Mouse (Mus musculus) spleen, adult 2 months (tissue): ENCODE measurements around the gene Arhgef3. TPM values are rescaled to one million over a fixed set of nuclear protein-coding genes. Genes with fewer than 3 reads are reported as not detected.

Source experiments
- DNase-seq, 2 experiments: peaks; one replicate each; pipeline versions ENCODE4 v3.0.0 to v3.0.0-alpha.2; 2012 to 2021; ENCODE audit warnings: low spot score in 2 of 2, low read depth in 1 of 2
- H3K27ac ChIP-seq: fragments of 200-500 bp; 2 replicates; pipeline ENCODE4 v1.5.1; 2012; ENCODE audit warnings: low read length, inconsistent platforms; ENCODE audit not compliant: insufficient read depth
- H3K27me3 ChIP-seq: fragments of 200-500 bp; 2 replicates; pipeline ENCODE4 v1.6.1; 2012; ENCODE audit warnings: mild to moderate bottlenecking, moderate library complexity, low read length, inconsistent platforms; ENCODE audit not compliant: control insufficient read depth, insufficient read depth
- H3K36me3 ChIP-seq: fragments of 200-500 bp; 2 replicates; pipeline ENCODE4 v1.6.1; 2012; ENCODE audit warnings: mild to moderate bottlenecking, low read length, inconsistent platforms; ENCODE audit not compliant: control insufficient read depth, insufficient read depth
- H3K4me1 ChIP-seq: fragments of 200-500 bp; 2 replicates; pipeline ENCODE4 v1.6.1; 2011; ENCODE audit warnings: inconsistent platforms; ENCODE audit not compliant: control insufficient read depth, insufficient read depth, insufficient read length
- H3K4me3 ChIP-seq: fragments of 200-500 bp; 2 replicates; pipeline ENCODE4 v1.5.1; 2011; ENCODE audit warnings: mild to moderate bottlenecking, inconsistent platforms; ENCODE audit not compliant: insufficient read depth, insufficient read length; ENCODE audit errors: extremely low read depth
- CTCF ChIP-seq: fragments of 200-500 bp; IDR thresholded peaks from 2 replicates; pipeline ENCODE4 v1.5.1; 2011; ENCODE audit warnings: mild to moderate bottlenecking, inconsistent platforms; ENCODE audit not compliant: insufficient read depth, insufficient read length, insufficient replicate concordance; ENCODE audit errors: extremely low read depth
- POLR2A ChIP-seq: fragments of 200-500 bp; IDR thresholded peaks from 2 replicates; pipeline ENCODE4 v1.6.1; 2011; ENCODE audit warnings: low read depth, low read length, inconsistent platforms
- WGBS: fragments of 180-500 bp; shearing (Covaris S2); methylation state at CpG from one replicate; pipeline ENCODE4 v1.1.7; 2018; 5-methylcytosine and 5-hydroxymethylcytosine counted together
- polyA plus RNA-seq: library from polyadenylated mRNA; depleted of rRNA; stranded (reverse); fragments of >200 nt; gene quantifications from 2 replicates; pipeline ENCODE4 v1.2.3, GENCODE M21; 2012

The Arhgef3 gene
- polyA plus RNA-seq, 1 experiment: 21.1 TPM

- H3K4me3 ChIP-seq: no peak overlapping the region
- no peak for TF ChIP-seq POLR2A
- TF ChIP-seq CTCF: no peak
- H3K4me1 ChIP-seq: peaks cover 46% of the 10 kb centered on the region
- peaks cover 3% of the 10 kb centered on the region; the same call in 1 of the 2 replicates for H3K36me3 ChIP-seq
- H3K27me3 ChIP-seq: no peaks in the 10 kb centered on the region
- no peak for DNase-seq
- 63% methylated on average over 5 of the region's 5 CpGs for WGBS
- peak overlapping the region; percentile 26 for H3K27ac ChIP-seq
Measured at GRCm38 (mm10) chr14:27347666-27348065, 233.0 kb downstream of the Arhgef3 start.

GRCm38 (mm10) chr14:27348088-27348487 is 233.4 kb downstream of the Arhgef3 start:
- H3K27ac ChIP-seq: peak overlapping the region; percentile 26
- peaks cover 50% of the 10 kb centered on the region for H3K4me1 ChIP-seq
- WGBS: 48% methylated on average over 2 of the region's 2 CpGs
- H3K4me3 ChIP-seq: no peak overlapping the region
- no peak for TF ChIP-seq CTCF
- TF ChIP-seq POLR2A: no peak
- peaks cover 4% of the 10 kb centered on the region for H3K36me3 ChIP-seq
- DNase-seq: no peak
- no peaks in the 10 kb centered on the region for H3K27me3 ChIP-seq

GRCm38 (mm10) chr14:27348656-27349055 is 234.0 kb downstream of the Arhgef3 start:
- DNase-seq: no peak
- no peak for TF ChIP-seq CTCF
- H3K27ac ChIP-seq: no peak overlapping the region; the same call in 1 of the 2 replicates
- H3K4me1 ChIP-seq: peaks cover 52% of the 10 kb centered on the region
- no peak overlapping the region for H3K4me3 ChIP-seq
- H3K36me3 ChIP-seq: peaks cover 7% of the 10 kb centered on the region
- 94% methylated on average over 4 of the region's 4 CpGs for WGBS
- no peaks in the 10 kb centered on the region for H3K27me3 ChIP-seq

- H3K4me1 ChIP-seq: peaks cover 54% of the 10 kb centered on the region; the same call in 1 of the 2 replicates
- no peak overlapping the region for H3K4me3 ChIP-seq
- TF ChIP-seq CTCF: no peak
- TF ChIP-seq POLR2A: no peak
- H3K27me3 ChIP-seq: no peaks in the 10 kb centered on the region
- H3K36me3 ChIP-seq: peaks cover 12% of the 10 kb centered on the region
- peak overlapping the region; percentile 99; the same call in 1 of the 2 replicates for H3K27ac ChIP-seq
- no peak for DNase-seq
- 82% methylated on average over 3 of the region's 3 CpGs for WGBS
Measured at GRCm38 (mm10) chr14:27349120-27349519, 234.4 kb downstream of the Arhgef3 start.

GRCm38 (mm10) chr14:27349828-27350729 is 235.4 kb downstream of the Arhgef3 start:
- 82% methylated on average over 17 of the region's 17 CpGs for WGBS
- Histone ChIP-seq H3K27ac (peak overlapping the region; percentile 99), H3K4me3 (no peak overlapping the region), H3K4me1 (peaks cover 52% of the 10 kb centered on the region; the same call in 1 of the 2 replicates), H3K36me3 (peaks cover 13% of the 10 kb centered on the region), H3K27me3 (no peaks in the 10 kb centered on the region)
- TF ChIP-seq CTCF: no peak
- no peak for TF ChIP-seq POLR2A
- DNase-seq: no peak

- Histone ChIP-seq H3K27ac (peak overlapping the region; percentile 99), H3K36me3 (peaks cover 13% of the 10 kb centered on the region), H3K27me3 (no peaks in the 10 kb centered on the region), H3K4me1 (peaks cover 54% of the 10 kb centered on the region; the same call in 1 of the 2 replicates), H3K4me3 (no peak overlapping the region)
- WGBS: 8% methylated on average over 5 of the region's 5 CpGs
- TF ChIP-seq POLR2A (no peak), CTCF (no peak)
- DNase-seq: no peak
Measured at GRCm38 (mm10) chr14:27351051-27351475, 236.4 kb downstream of the Arhgef3 start.

- peak; percentile 72 to 81 for DNase-seq
- TF ChIP-seq CTCF (no peak), POLR2A (peak; percentile 41)
- WGBS: 15% methylated on average over 4 of the region's 4 CpGs
- no peaks in the 10 kb centered on the region for H3K27me3 ChIP-seq
- H3K4me1 ChIP-seq: peaks cover 58% of the 10 kb centered on the region; the same call in 1 of the 2 replicates
- no peak overlapping the region for H3K4me3 ChIP-seq
- H3K27ac ChIP-seq: peak overlapping the region; percentile 99
- peaks cover 13% of the 10 kb centered on the region for H3K36me3 ChIP-seq
Measured at GRCm38 (mm10) chr14:27351476-27352079, 236.9 kb downstream of the Arhgef3 start.
